In genomic region chr11:32911791-32912190, GRCm38 (mm10) we compare ENCODE assay signal across 32 mouse cellular contexts.
"Had no signal": no experiment of that assay in that cellular context is flagged by ENCODE, and none has a peak within 500 bp of the region (broad histone marks: within the 10 kb centered on the region; RNA-seq: fewer than 3 reads in every experiment).

No protein-coding gene starts in this region.

- ATAC-seq: liver, embryonic 12.5 days; liver, postnatal 0 days; lung, postnatal 0 days; midbrain, embryonic 13.5 days; midbrain, embryonic 15.5 days; midbrain, embryonic 16.5 days had no signal

- H3K36me3 ChIP-seq: limb, embryonic 10.5 days; limb, embryonic 12.5 days; limb, embryonic 13.5 days; limb, embryonic 15.5 days; liver, embryonic 12.5 days; liver, embryonic 13.5 days; liver, embryonic 15.5 days; lung, embryonic 15.5 days; midbrain, embryonic 10.5 days; midbrain, embryonic 12.5 days; midbrain, embryonic 13.5 days; midbrain, embryonic 15.5 days; neural tube, embryonic 12.5 days had no signal

- H3K27ac ChIP-seq: limb, embryonic 10.5 days; limb, embryonic 12.5 days; limb, embryonic 13.5 days; limb, embryonic 15.5 days; liver, embryonic 12.5 days; liver, embryonic 13.5 days; liver, embryonic 14.5 days; liver, embryonic 15.5 days; lung, embryonic 15.5 days; macrophage; midbrain, embryonic 10.5 days; midbrain, embryonic 12.5 days; midbrain, embryonic 13.5 days; midbrain, embryonic 15.5 days; neural tube, embryonic 12.5 days had no signal

- H3K9ac ChIP-seq: limb, embryonic 12.5 days; limb, embryonic 13.5 days; limb, embryonic 15.5 days; liver, embryonic 12.5 days; liver, embryonic 13.5 days; liver, embryonic 14.5 days; liver, embryonic 15.5 days; liver, postnatal 0 days; lung, embryonic 14.5 days; lung, embryonic 15.5 days; midbrain, embryonic 12.5 days; midbrain, embryonic 13.5 days; midbrain, embryonic 15.5 days; neural tube, embryonic 12.5 days had no signal

- H3K9me3 ChIP-seq: limb, embryonic 10.5 days; limb, embryonic 12.5 days; limb, embryonic 13.5 days; limb, embryonic 15.5 days; liver, embryonic 12.5 days; liver, embryonic 13.5 days; liver, embryonic 15.5 days; lung, embryonic 15.5 days; midbrain, embryonic 10.5 days; midbrain, embryonic 12.5 days; midbrain, embryonic 13.5 days; midbrain, embryonic 15.5 days; neural tube, embryonic 12.5 days had no signal

- H3K4me1 ChIP-seq: liver, embryonic 12.5 days; liver, embryonic 13.5 days; liver, embryonic 15.5 days; megakaryocyte, embryonic 14.5 days; midbrain, embryonic 15.5 days had no signal

- H3K27me3 ChIP-seq: limb, embryonic 15.5 days; liver, embryonic 12.5 days; liver, embryonic 13.5 days; liver, embryonic 15.5 days; lung, embryonic 15.5 days; midbrain, embryonic 12.5 days; midbrain, embryonic 13.5 days; midbrain, embryonic 15.5 days; neural tube, embryonic 12.5 days had no signal

- H3K4me2 ChIP-seq: limb, embryonic 12.5 days; limb, embryonic 13.5 days; limb, embryonic 15.5 days; liver, embryonic 11.5 days; liver, embryonic 12.5 days; liver, embryonic 13.5 days; liver, embryonic 15.5 days; lung, embryonic 14.5 days; lung, embryonic 15.5 days; midbrain, embryonic 11.5 days; midbrain, embryonic 12.5 days; midbrain, embryonic 13.5 days; midbrain, embryonic 15.5 days; neural tube, embryonic 12.5 days had no signal

- H3K4me3 ChIP-seq: limb, embryonic 10.5 days; limb, embryonic 12.5 days; limb, embryonic 13.5 days; limb, embryonic 15.5 days; liver, embryonic 12.5 days; liver, embryonic 13.5 days; liver, embryonic 15.5 days; lung, embryonic 15.5 days; megakaryocyte, embryonic 14.5 days; midbrain, embryonic 10.5 days; midbrain, embryonic 12.5 days; midbrain, embryonic 13.5 days; midbrain, embryonic 15.5 days; myocyte; neural tube, embryonic 12.5 days had no signal

- DNase-seq: left cerebral cortex, postnatal 4 days; liver; liver, embryonic 13.5 days; liver, postnatal 0 days; lung, adult 18-20 months; lung, adult 2 months; lung, embryonic 14.5 days; lung, postnatal 10 days; lung, postnatal 14 days; lung, postnatal 36 days; lung, postnatal 4 days; midbrain, embryonic 14.5 days had no signal
